Mouse (Mus musculus) adipose tissue, adult 10 weeks (tissue): ENCODE measurements around the gene Snx20. TPM values are rescaled to one million over a fixed set of nuclear protein-coding genes. Genes with fewer than 3 reads are reported as not detected.

ENCODE experiments used
- polyA plus RNA-seq: library from polyadenylated mRNA; stranded (reverse); fragments of 350-450 nt; fragmentation: Illumina TruSeq; extraction: RNeasy Lipid Tissue Mini Kit (QIAGEN cat#74804); gene quantifications from one replicate; pipeline ENCODE4 v1.2.3, GENCODE M21; 2014; ENCODE audit warnings: low read depth, low replicate concordance

Gene Snx20
- polyA plus RNA-seq: 3.6 TPM

DNA sequence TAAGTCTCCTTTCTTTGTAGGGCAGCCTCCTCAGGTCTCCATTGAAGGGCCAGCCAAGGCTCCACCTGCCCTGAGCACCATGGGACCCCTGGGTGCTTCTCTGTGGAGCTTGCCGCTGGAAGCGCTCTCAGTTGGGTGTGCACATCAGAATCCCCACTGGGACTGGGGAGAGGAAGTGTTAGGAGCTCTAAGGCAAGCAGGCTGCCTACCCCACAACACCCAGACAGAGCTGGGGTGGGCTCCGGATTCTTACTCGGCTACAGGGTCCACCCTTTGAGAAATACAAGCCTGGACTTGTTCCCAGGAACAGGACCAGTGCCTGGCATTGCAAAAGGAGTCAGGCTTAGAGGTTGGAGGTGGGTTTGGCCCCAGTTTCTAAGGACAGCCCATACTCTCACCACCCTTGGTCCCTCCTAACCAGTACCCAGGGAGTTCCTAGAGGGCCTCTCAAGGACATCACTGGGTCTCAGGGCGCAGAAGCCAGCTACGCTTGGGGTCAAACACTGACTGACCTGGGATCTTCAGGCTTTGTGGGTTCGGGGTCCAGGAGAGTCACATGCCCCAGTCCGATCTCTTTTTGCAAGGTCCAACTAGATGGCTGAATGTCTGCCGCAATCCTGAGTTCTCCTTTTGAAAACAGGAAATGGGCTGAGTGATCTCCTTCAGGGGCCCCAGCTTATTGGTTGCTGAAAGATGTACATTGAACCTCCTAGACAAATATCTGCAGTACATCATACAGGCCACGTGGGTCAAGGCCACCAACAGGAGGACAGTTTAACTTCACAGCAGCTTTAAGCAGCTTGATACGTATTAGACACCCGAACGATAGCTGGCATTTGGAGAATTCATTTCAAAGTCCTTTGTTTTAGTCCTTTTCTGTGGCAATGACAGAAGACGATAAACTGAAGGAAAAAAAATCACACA lies at the start of gene Snx20:
Gene Snx20, minus strand, starts transcription at position 655 of the 924 bp plus-strand sequence.

DNA sequence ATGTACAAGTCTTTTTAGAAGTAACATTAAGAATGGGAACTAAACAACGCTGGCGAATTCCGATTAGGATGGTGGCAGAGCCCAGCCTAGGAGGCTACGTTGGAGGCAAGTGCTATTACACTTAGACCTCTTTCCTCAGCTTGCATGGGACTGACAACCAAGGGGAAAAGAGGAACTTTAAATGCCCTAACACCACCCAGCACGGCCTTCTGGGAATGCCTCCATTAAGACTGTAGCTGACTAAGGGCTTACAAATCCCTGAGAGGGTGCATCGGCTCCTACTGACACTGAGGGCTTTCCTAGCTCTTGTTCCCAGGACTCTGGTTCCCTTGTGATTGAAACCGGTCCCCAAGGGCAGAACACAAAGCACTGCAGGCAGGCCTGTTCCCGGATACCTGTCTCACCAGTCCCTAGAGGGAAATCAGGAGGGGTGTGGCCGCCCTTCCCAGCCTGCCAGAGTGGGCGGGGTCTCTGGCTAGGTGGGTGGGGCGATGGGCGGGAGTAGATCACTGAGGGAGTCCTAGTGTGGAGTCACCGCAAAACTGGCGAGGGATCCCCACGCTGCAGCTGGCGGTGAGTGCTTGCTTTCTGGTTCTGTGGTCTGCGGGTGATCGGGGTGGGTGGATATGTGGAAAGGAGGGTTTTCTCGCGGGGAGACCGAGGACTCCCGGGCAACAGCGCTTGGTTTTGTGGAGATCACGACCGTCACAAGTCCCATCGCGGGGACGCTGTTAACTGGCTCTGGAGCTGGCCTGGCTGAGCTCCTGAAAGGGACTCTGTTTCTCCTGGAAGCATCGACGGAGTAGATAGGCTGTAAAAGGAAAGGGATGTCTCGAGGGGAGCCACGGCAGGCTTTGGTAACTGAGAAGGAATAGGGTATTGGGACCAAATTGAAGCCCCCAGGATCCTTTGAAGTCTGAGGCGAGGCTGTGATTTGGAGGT lies 11.2 kb upstream of the Snx20 start, which contains the start of gene Nod2:
Gene Nod2, plus strand, starts transcription at position 479 of the 942 bp plus-strand sequence.

Other genes starting within 250 kb of the Snx20 start
- gene Nkd1, start 114.8 kb downstream of the Snx20 start, polyA plus RNA-seq: 40.3 TPM
- gene Nod2, start 11.2 kb upstream of the Snx20 start, polyA plus RNA-seq: 0.83 TPM
- 16.0 TPM for gene Cyld, start 60.9 kb upstream of the Snx20 start, polyA plus RNA-seq